Mouse (Mus musculus): ENCODE measurements at regions not wholly inside any gene's neighbourhood (a gene's known extent, or its start where the extent isn't known, plus 50 kb on each side); places are given as distances from the start of the nearest gene placed in this dataset.

DNA sequence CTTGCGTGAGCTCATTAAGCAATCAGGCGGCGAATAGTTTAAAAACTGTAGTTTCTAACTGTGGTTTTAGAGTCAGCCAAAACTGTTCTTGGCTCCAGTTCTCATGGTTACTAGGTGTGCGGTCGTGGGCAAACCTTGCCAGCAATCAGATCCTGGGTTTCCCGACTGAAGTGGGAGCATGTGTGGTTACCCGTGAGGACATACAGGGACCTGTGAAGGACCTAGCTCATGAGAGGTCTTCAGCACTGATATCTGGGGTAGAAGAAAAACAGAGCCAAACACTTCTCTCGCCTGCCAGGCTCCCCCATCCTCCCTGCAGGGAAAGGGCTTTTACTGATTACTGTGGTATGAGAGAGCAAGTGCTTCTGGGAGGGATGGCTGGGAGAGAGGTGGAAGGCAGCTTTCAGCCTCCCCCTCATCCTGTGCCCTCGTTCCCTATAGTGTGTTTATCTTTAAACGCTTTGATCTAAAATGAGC lies 230.1 kb downstream of the Fgf9 start:
- DNase-seq (ENCODE audit: extremely low read depth): no peak
- Histone ChIP-seq H3K79me2 (replicated peaks; ENCODE audit: control insufficient read depth, extremely low read depth, insufficient read depth, poor library complexity, severe bottlenecking) (no peaks in the 10 kb centered on the region), H3K9ac (ENCODE audit: insufficient read depth, low read depth) (no peak overlapping the region), H3K27me3 (replicated peaks) (no peaks in the 10 kb centered on the region), H3K4me3 (replicated peaks in 1 of 3; ENCODE audit: low read depth in 2 of 3, low read length in 2 of 3, poor library complexity in 1 of 3) (no peak overlapping the region), H3K36me3 (replicated peaks in 1 of 2; ENCODE audit: control insufficient read depth in 1 of 2, insufficient read depth in 1 of 2, low read length in 1 of 2) (no peaks in the 10 kb centered on the region), H3K4me1 (ENCODE audit: control insufficient read depth in 1 of 2, insufficient read depth in 2 of 2) (no peaks in the 10 kb centered on the region), H3K9me3 (replicated peaks; ENCODE audit: low read length) (no peaks in the 10 kb centered on the region), H3K4me2 (ENCODE audit: insufficient read depth, low read depth, poor library complexity, severe bottlenecking) (no peak overlapping the region), H3K27ac (ENCODE audit: insufficient read depth, low read depth) (no peak overlapping the region)
- in situ Hi-C loops (cut with MboI; ENCODE audit: low pct_ligation_motif_present, low pct_unique_long_range_greater_than_20kb, low sequenced_read_pairs) (no loop called here), dilution Hi-C loops (cut with MboI; ENCODE audit: extremely low pct_ligation_motif_present, extremely low pct_unique_long_range_greater_than_20kb, low sequenced_read_pairs) (no loop called here)
- TF ChIP-seq BHLHE40 (IDR thresholded peaks at IDR 0.05; ENCODE audit: low read depth, low read length) (no peak), TCF12 (IDR thresholded peaks at IDR 0.05; ENCODE audit: low read depth, low read length) (no peak), NELFE (IDR thresholded peaks at IDR 0.05; ENCODE audit: low read depth, low read length) (no peak), MXI1 (IDR thresholded peaks at IDR 0.05; ENCODE audit: low read depth, low read length) (no peak), RAD21 (IDR thresholded peaks at IDR 0.05; ENCODE audit: low read depth, low read length) (no peak)

- H3K27ac ChIP-seq (ENCODE audit: insufficient read depth, low read depth): no peak overlapping the region
- H3K79me2 ChIP-seq (replicated peaks; ENCODE audit: control insufficient read depth, extremely low read depth, insufficient read depth, poor library complexity, severe bottlenecking): no peaks in the 10 kb centered on the region
- TF ChIP-seq CHD2 (IDR thresholded peaks at IDR 0.05; ENCODE audit: low read length) (no peak), MAZ (IDR thresholded peaks at IDR 0.05; ENCODE audit: low read depth, low read length) (no peak), ZMIZ1 (IDR thresholded peaks at IDR 0.05; ENCODE audit: low read depth, low read length) (no peak), HCFC1 (IDR thresholded peaks at IDR 0.05; ENCODE audit: low read depth, low read length) (no peak)
- dilution Hi-C loops (cut with MboI; ENCODE audit: extremely low pct_ligation_motif_present, extremely low pct_unique_long_range_greater_than_20kb, low sequenced_read_pairs) (no loop called here), in situ Hi-C loops (cut with MboI; ENCODE audit: low pct_ligation_motif_present, low pct_unique_long_range_greater_than_20kb, low sequenced_read_pairs) (no loop called here)
- H3K4me3 ChIP-seq (replicated peaks in 1 of 3; ENCODE audit: low read depth in 2 of 3, low read length in 2 of 3, poor library complexity in 1 of 3): no peak overlapping the region
- peaks cover 6 to 25% of the 10 kb centered on the region in 2 experiments; a peak in 3 of 4 replicates for H3K4me1 ChIP-seq (ENCODE audit: control insufficient read depth in 1 of 2, insufficient read depth in 2 of 2)
- no peak overlapping the region for H3K4me2 ChIP-seq (ENCODE audit: insufficient read depth, low read depth, poor library complexity, severe bottlenecking)
- no peaks in the 10 kb centered on the region for H3K27me3 ChIP-seq (replicated peaks)
- H3K9me3 ChIP-seq (replicated peaks; ENCODE audit: low read length): no peaks in the 10 kb centered on the region
- no peak for DNase-seq (ENCODE audit: extremely low read depth)
- no peak overlapping the region for H3K9ac ChIP-seq (ENCODE audit: insufficient read depth, low read depth)
- no peaks in the 10 kb centered on the region for H3K36me3 ChIP-seq (replicated peaks in 1 of 2; ENCODE audit: control insufficient read depth in 1 of 2, insufficient read depth in 1 of 2, low read length in 1 of 2)
Measured at GRCm38 (mm10) chr14:58286007-58286525, 215.7 kb downstream of the Fgf9 start.

DNA sequence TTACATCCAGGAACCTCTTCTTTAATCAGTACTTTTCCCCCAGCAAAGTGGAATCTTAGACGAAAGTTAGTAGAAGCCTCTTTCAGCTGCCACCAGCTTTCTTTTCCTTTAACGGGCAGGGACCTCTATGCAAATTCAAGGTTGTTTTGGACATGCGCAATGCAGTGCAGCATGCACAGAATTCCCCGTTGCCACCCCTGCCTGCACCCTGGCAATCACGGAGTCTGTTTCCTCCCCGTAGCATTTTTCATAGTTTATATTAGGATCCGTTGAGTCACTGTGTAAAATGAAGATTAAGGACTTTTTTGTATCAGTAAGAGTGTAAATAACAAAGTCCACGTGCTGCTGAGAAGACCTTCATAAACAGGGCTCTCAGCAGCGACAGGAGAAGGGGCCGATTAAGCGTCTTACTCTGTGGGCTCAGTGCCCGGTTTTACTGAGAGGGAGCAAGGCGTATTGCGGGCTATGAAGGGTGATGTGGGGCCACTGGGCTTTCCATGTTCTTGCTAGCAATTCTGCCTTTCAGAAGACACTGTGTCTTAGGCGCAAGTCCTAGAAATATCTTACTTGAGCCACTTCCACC lies 212.5 kb downstream of the Fgf9 start:
- dilution Hi-C loops (cut with MboI; ENCODE audit: extremely low pct_ligation_motif_present, extremely low pct_unique_long_range_greater_than_20kb, low sequenced_read_pairs): no loop called here
- Histone ChIP-seq H3K9me3 (replicated peaks; ENCODE audit: low read length) (no peaks in the 10 kb centered on the region), H3K27me3 (replicated peaks) (no peaks in the 10 kb centered on the region), H3K4me3 (replicated peaks in 1 of 3; ENCODE audit: low read depth in 2 of 3, low read length in 2 of 3, poor library complexity in 1 of 3) (no peak overlapping the region), H3K79me2 (replicated peaks; ENCODE audit: control insufficient read depth, extremely low read depth, insufficient read depth, poor library complexity, severe bottlenecking) (no peaks in the 10 kb centered on the region), H3K4me1 (ENCODE audit: control insufficient read depth in 1 of 2, insufficient read depth in 2 of 2) (peaks cover 6 to 25% of the 10 kb centered on the region in 2 experiments; a peak in 3 of 4 replicates), H3K27ac (ENCODE audit: insufficient read depth, low read depth) (no peak overlapping the region), H3K36me3 (replicated peaks in 1 of 2; ENCODE audit: control insufficient read depth in 1 of 2, insufficient read depth in 1 of 2, low read length in 1 of 2) (no peaks in the 10 kb centered on the region), H3K4me2 (ENCODE audit: insufficient read depth, low read depth, poor library complexity, severe bottlenecking) (peak overlapping the region; percentile 38), H3K9ac (ENCODE audit: insufficient read depth, low read depth) (no peak overlapping the region)
- in situ Hi-C loops (cut with MboI; ENCODE audit: low pct_ligation_motif_present, low pct_unique_long_range_greater_than_20kb, low sequenced_read_pairs): no loop called here
- TF ChIP-seq MAX (IDR thresholded peaks at IDR 0.05; ENCODE audit: low read length) (peak; percentile 7; the same call in 1 of the 2 replicates), MEF2A (IDR thresholded peaks at IDR 0.05; ENCODE audit: borderline replicate concordance, low read depth, low read length) (no peak), NRF1 (IDR thresholded peaks at IDR 0.05; ENCODE audit: low read depth, low read length) (peak; percentile 78), POLR2AphosphoS2 (IDR thresholded peaks at IDR 0.05; ENCODE audit: low read depth, low read length) (no peak), ZNF384 (IDR thresholded peaks at IDR 0.05; ENCODE audit: low read depth, low read length) (no peak), MAFK (IDR thresholded peaks at IDR 0.05; ENCODE audit: insufficient replicate concordance, low read length) (no peak)
- peak; percentile 45 for DNase-seq (ENCODE audit: extremely low read depth)

All from CH12.LX (cell line).